Mouse (Mus musculus): Measurements from ENCODE around the gene Mrps23. TPM values are rescaled to one million over a fixed set of nuclear protein-coding genes. Genes with fewer than 3 reads are reported as not detected.

Gene Mrps23
- total and polyA plus RNA-seq, 3 experiments = 41.2 to 268 (median 106) TPM

DNA sequence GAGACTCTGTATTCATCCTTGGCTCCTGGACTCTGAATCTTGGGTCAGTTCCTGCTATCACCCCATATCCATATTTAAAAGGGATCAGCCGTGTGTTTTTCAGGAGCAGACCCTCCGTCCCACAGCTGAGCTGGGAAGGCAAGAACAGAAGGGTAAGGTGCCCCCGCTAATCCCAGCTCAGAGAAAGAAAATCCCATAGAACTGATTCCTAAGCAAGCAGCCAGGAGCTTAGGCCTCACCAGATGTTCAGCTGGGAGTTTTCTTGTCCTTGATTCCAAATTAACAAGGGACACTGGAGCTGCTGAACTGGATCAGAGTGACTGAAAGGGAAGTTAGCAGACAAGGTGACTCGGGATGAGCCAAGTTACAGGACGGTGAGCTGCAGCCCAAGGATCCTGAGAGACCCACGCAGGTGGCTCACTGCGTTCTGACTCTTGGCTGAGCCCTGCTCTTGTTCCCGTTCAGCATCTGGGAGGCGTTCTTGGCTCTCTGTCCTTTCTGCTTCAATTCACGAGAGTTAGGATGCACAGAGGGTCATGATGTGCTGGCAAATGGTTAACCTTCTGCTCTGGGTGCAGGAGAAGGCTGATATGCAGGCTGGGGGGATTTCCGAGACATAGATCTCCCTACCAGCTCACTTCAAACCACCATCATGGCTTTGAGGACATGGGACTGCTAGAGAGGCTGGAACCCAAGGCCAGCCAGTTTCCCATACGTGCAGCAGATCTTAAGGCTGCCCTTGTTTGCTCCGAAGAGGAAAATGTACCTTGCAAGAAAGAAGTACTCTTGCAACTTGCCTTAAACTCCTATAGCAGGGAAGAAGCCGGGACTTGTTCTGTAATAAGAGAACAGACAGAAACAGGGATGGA, 17.9 kb upstream of the Mrps23 start:
- ATAC-seq (ENCODE audit: extremely low read depth, insufficient number of reproducible peaks, low FRiP score, poor library complexity, severe bottlenecking) = no peak
- peaks cover 80% of the 10 kb centered on the region for H3K27me3 ChIP-seq (ENCODE audit: insufficient read depth, low read length)
- peaks cover 36% of the 10 kb centered on the region for H3K4me1 ChIP-seq (ENCODE audit: insufficient read depth, low read depth, low read length)
- no peak for TF ChIP-seq CTCF (IDR thresholded peaks at IDR 0.05; ENCODE audit: low read depth, low read length)
- no peak for TF ChIP-seq GATA1 (IDR thresholded peaks at IDR 0.05; ENCODE audit: borderline replicate concordance, low read length)
- no peak for TF ChIP-seq POLR2AphosphoS5 (IDR thresholded peaks at IDR 0.05; ENCODE audit: insufficient replicate concordance, low read depth, low read length)
- TF ChIP-seq TAL1 (conservative IDR thresholded peaks at IDR 0.05; ENCODE audit: low read depth, low read length) = no peak
- no peak for TF ChIP-seq GATA2 (IDR thresholded peaks at IDR 0.05; ENCODE audit: borderline replicate concordance, low read depth, low read length)
- H3K36me3 ChIP-seq (replicated peaks) = peaks cover 25% of the 10 kb centered on the region
- H3K4me3 ChIP-seq (ENCODE audit: low read depth, low read length) = no peak overlapping the region
- no peak for DNase-seq (ENCODE audit: low spot score)
- H3K9me3 ChIP-seq (replicated peaks) = no peaks in the 10 kb centered on the region

DNA sequence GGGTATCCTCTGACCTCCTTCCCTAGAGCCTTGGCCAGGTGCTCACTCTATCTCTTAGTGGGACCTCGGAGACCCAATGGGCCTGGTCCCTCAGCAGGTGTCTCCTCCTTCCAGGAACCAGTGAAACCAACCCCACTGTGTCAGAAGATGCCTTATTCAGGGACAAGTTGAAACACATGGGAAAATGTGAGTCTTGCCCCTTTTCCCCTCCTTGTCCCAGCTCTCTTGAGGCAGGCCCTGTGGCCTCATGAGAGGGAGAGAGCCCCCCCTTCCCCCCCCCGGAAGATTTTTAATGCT, 17.3 kb upstream of the Mrps23 start:
- H3K36me3 ChIP-seq (replicated peaks) = peaks cover 25% of the 10 kb centered on the region
- peaks cover 80% of the 10 kb centered on the region for H3K27me3 ChIP-seq (ENCODE audit: insufficient read depth, low read length)
- peaks cover 38% of the 10 kb centered on the region for H3K4me1 ChIP-seq (ENCODE audit: insufficient read depth, low read depth, low read length)

GRCm38 (mm10) chr11:88187417-88188133, 16.6 kb upstream of the Mrps23 start:
- DNase-seq (ENCODE audit: low spot score) (peak; percentile 88), ATAC-seq (ENCODE audit: extremely low read depth, insufficient number of reproducible peaks, low FRiP score, poor library complexity, severe bottlenecking) (peak; percentile 80)
- Histone ChIP-seq H3K36me3 (replicated peaks) (peaks cover 20% of the 10 kb centered on the region), H3K4me3 (ENCODE audit: low read depth, low read length) (peak overlapping the region; percentile 66; the same call in 1 of the 2 replicates), H3K27me3 (ENCODE audit: insufficient read depth, low read length) (peaks cover 81% of the 10 kb centered on the region), H3K4me1 (ENCODE audit: insufficient read depth, low read depth, low read length) (peaks cover 40% of the 10 kb centered on the region), H3K9me3 (replicated peaks) (no peaks in the 10 kb centered on the region)
- TF ChIP-seq CTCF (IDR thresholded peaks at IDR 0.05; ENCODE audit: low read depth, low read length) = peak; percentile 86
- TF ChIP-seq GATA1 (IDR thresholded peaks at IDR 0.05; ENCODE audit: borderline replicate concordance, low read length) = no peak
- TF ChIP-seq TAL1 (conservative IDR thresholded peaks at IDR 0.05; ENCODE audit: low read depth, low read length) = no peak
- no peak for TF ChIP-seq POLR2AphosphoS5 (IDR thresholded peaks at IDR 0.05; ENCODE audit: insufficient replicate concordance, low read depth, low read length)

More for the DNA sequence above, 17.3 kb upstream of the Mrps23 start:
- no peak overlapping the region for H3K4me3 ChIP-seq (ENCODE audit: low read depth, low read length)
- H3K9me3 ChIP-seq (replicated peaks) = no peaks in the 10 kb centered on the region
- ATAC-seq (ENCODE audit: extremely low read depth, insufficient number of reproducible peaks, low FRiP score, poor library complexity, severe bottlenecking) (no peak), DNase-seq (ENCODE audit: low spot score) (no peak)
- TF ChIP-seq TAL1 (conservative IDR thresholded peaks at IDR 0.05; ENCODE audit: low read depth, low read length) = no peak
- no peak for TF ChIP-seq CTCF (IDR thresholded peaks at IDR 0.05; ENCODE audit: low read depth, low read length)
- TF ChIP-seq GATA2 (IDR thresholded peaks at IDR 0.05; ENCODE audit: borderline replicate concordance, low read depth, low read length) = no peak
- TF ChIP-seq POLR2AphosphoS5 (IDR thresholded peaks at IDR 0.05; ENCODE audit: insufficient replicate concordance, low read depth, low read length) = no peak
- TF ChIP-seq GATA1 (IDR thresholded peaks at IDR 0.05; ENCODE audit: borderline replicate concordance, low read length) = no peak

GRCm38 (mm10) chr11:88188216-88188615, 16.0 kb upstream of the Mrps23 start:
- Histone ChIP-seq H3K27me3 (ENCODE audit: insufficient read depth, low read length) (peaks cover 80% of the 10 kb centered on the region), H3K9me3 (replicated peaks) (no peaks in the 10 kb centered on the region), H3K4me1 (ENCODE audit: insufficient read depth, low read depth, low read length) (peaks cover 41% of the 10 kb centered on the region), H3K36me3 (replicated peaks) (peaks cover 15% of the 10 kb centered on the region), H3K4me3 (ENCODE audit: low read depth, low read length) (peak overlapping the region; percentile 66; the same call in 1 of the 2 replicates)
- DNase-seq (ENCODE audit: low spot score) = no peak
- ATAC-seq (ENCODE audit: extremely low read depth, insufficient number of reproducible peaks, low FRiP score, poor library complexity, severe bottlenecking) = no peak
- TF ChIP-seq GATA1 (IDR thresholded peaks at IDR 0.05; ENCODE audit: borderline replicate concordance, low read length) (no peak), TAL1 (conservative IDR thresholded peaks at IDR 0.05; ENCODE audit: low read depth, low read length) (no peak), CTCF (IDR thresholded peaks at IDR 0.05; ENCODE audit: low read depth, low read length) (no peak), GATA2 (IDR thresholded peaks at IDR 0.05; ENCODE audit: borderline replicate concordance, low read depth, low read length) (no peak), POLR2AphosphoS5 (IDR thresholded peaks at IDR 0.05; ENCODE audit: insufficient replicate concordance, low read depth, low read length) (no peak)

GRCm38 (mm10) chr11:88188635-88189034, 15.6 kb upstream of the Mrps23 start:
- H3K27me3 ChIP-seq (ENCODE audit: insufficient read depth, low read length) = peaks cover 80% of the 10 kb centered on the region
- DNase-seq (ENCODE audit: low spot score) = no peak
- TF ChIP-seq TAL1 (conservative IDR thresholded peaks at IDR 0.05; ENCODE audit: low read depth, low read length) = no peak
- no peak for TF ChIP-seq POLR2AphosphoS5 (IDR thresholded peaks at IDR 0.05; ENCODE audit: insufficient replicate concordance, low read depth, low read length)
- no peak for TF ChIP-seq GATA1 (IDR thresholded peaks at IDR 0.05; ENCODE audit: borderline replicate concordance, low read length)
- no peak for TF ChIP-seq CTCF (IDR thresholded peaks at IDR 0.05; ENCODE audit: low read depth, low read length)
- TF ChIP-seq GATA2 (IDR thresholded peaks at IDR 0.05; ENCODE audit: borderline replicate concordance, low read depth, low read length) = no peak
- H3K9me3 ChIP-seq (replicated peaks) = no peaks in the 10 kb centered on the region
- H3K4me3 ChIP-seq (ENCODE audit: low read depth, low read length) = no peak overlapping the region
- peaks cover 13% of the 10 kb centered on the region for H3K36me3 ChIP-seq (replicated peaks)
- H3K4me1 ChIP-seq (ENCODE audit: insufficient read depth, low read depth, low read length) = peaks cover 40% of the 10 kb centered on the region
- no peak for ATAC-seq (ENCODE audit: extremely low read depth, insufficient number of reproducible peaks, low FRiP score, poor library complexity, severe bottlenecking)

DNA sequence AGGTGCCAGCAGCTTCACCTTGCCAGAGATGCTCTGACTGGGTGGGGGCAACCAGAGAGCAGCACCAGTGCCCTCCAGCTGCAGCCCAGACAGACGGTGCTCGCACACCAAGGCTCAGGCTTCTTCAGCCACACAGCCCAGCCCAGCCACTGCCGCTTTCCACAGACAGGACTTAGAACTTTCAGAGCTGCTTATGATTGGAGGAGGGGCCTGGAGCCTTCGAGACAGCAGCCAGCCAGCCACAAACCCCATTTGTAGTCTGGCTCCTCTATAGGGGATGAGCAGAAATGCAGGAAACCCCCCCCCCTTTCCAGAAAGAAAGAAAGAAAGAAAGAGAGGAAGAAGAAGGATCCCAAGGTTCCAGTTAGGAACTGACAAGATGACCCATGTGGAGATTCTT, 11.6 kb upstream of the Mrps23 start:
- Histone ChIP-seq H3K9me3 (replicated peaks) (no peaks in the 10 kb centered on the region), H3K4me3 (ENCODE audit: low read depth, low read length) (no peak overlapping the region), H3K4me1 (ENCODE audit: insufficient read depth, low read depth, low read length) (peaks cover 27% of the 10 kb centered on the region), H3K36me3 (replicated peaks) (peaks cover 13% of the 10 kb centered on the region), H3K27me3 (ENCODE audit: insufficient read depth, low read length) (peaks cover 72% of the 10 kb centered on the region)
- ATAC-seq (ENCODE audit: extremely low read depth, insufficient number of reproducible peaks, low FRiP score, poor library complexity, severe bottlenecking) (no peak), DNase-seq (ENCODE audit: low spot score) (no peak)
- TF ChIP-seq CTCF (IDR thresholded peaks at IDR 0.05; ENCODE audit: low read depth, low read length) (no peak), GATA1 (IDR thresholded peaks at IDR 0.05; ENCODE audit: borderline replicate concordance, low read length) (no peak), GATA2 (IDR thresholded peaks at IDR 0.05; ENCODE audit: borderline replicate concordance, low read depth, low read length) (no peak), TAL1 (conservative IDR thresholded peaks at IDR 0.05; ENCODE audit: low read depth, low read length) (no peak), POLR2AphosphoS5 (IDR thresholded peaks at IDR 0.05; ENCODE audit: insufficient replicate concordance, low read depth, low read length) (no peak)
